Mouse (Mus musculus): Measurements from ENCODE around the gene Pcp4l1.
"Not testable (repeated sequence)": the region's sequence is repeated elsewhere in the genome, so short reads cannot be mapped to it uniquely, and the experiment has no call there.

Gene Pcp4l1
- long read RNA-seq, experiment 1, transcript Pcp4l1-201 (3 exons, 1,577 nt), result major isoform, 42 of 44 reads
- long read RNA-seq, experiment 1, partial matches to known transcripts, result 0 of 44 reads
- long read RNA-seq, experiment 1, other reads (novel, unspliced or antisense), result 2 of 44 reads
- long read RNA-seq, experiment 2, transcript Pcp4l1-201 (3 exons, 1,577 nt), result major isoform, 106 of 109 reads
- long read RNA-seq, experiment 2, partial matches to known transcripts, result 3 of 109 reads
- long read RNA-seq, experiment 2, other reads (novel, unspliced or antisense), result 0 of 109 reads

DNA sequence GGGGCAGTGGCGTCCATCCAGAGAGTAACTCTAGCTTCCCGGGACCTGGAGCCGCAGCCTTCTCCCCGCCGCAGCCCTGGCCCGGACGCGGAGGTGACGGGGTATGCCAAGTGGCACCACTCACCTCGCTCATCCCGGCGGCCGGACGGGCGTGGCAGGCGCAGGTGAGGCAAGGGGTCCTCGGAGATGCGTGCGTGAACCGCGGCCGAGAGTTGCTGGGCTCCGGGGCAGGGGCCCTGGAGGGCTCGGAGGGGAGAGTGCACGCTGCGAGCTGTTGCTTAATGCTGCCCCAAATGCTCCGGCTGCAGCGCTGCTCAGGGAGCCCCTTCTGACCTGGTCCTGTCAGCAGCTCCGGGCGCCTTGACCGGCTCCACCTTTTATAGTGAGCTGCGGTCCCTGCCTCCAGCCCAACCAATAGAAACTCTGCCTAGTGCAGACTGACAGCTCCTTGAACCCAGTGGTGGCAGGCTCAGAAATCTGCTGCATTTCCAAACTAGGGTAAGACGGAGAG lies at the start of gene Pcp4l1:
Pcp4l1 (minus strand) TSS at position 382 of the 511 bp plus-strand sequence.
- intact Hi-C loops (cut with DNase I), result no loop called here

DNA sequence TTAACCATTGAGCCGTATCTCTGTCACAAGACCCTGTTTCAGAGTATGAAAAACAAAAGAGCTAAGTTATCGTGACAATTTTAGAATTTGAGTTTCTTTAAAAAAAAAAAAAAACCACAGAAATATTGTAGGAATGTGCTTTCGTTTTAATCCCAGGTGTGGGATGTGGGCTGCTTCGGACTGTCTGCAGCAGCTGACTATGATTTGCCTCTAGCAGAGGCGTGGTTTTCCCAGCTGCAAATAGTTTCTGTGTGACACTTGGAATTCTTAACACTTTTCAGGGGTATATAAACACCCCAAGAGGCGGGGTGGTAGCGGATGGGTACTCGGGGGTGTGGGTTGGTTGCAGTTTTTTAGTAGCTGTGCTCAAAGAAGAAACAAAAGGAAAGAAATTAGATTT lies 49.3 kb upstream of the Pcp4l1 start:
- intact Hi-C loops (cut with DNase I), result no loop called here

DNA sequence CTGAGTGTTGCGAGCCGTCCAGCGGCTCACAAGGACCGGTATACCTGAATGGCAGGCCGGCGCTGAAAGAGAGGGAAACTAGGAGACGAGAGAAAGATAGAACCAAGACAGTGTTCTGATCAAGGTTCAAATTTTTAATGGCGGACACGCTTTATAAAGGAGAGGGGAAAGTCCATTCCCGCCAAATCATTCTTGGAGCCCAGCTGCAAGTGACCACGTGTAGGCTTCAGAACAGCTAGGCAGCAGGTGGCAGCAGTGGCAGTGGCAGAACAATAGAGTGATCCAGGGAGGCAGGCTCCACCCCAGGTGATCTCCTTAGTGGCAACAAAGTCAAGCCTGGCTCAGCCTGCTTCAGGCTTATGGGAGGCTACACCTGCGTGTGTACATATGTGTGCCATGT lies 45.9 kb upstream of the Pcp4l1 start:
- intact Hi-C loops (cut with DNase I), result not testable (repeated sequence)

DNA sequence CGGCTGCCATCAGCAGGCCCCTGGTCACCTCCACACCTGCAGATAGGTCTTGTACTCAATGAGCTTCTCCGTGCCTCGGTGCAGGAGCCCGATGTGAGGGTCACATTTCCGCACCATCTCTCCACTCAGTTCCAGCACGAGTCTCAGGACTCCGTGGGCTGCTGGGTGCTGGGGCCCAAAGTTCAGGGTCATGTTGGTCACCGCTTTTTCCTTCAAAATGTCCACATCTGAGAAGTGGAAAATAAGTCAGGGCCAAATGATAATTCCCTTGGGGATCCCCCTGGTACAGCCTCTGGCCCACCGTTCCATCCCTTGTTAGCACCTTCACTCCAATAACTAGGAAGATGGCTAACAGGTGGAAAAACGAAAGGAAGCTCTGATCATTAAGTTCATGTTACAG lies 44.8 kb upstream of the Pcp4l1 start:
- intact Hi-C loops (cut with DNase I), result no loop called here

DNA sequence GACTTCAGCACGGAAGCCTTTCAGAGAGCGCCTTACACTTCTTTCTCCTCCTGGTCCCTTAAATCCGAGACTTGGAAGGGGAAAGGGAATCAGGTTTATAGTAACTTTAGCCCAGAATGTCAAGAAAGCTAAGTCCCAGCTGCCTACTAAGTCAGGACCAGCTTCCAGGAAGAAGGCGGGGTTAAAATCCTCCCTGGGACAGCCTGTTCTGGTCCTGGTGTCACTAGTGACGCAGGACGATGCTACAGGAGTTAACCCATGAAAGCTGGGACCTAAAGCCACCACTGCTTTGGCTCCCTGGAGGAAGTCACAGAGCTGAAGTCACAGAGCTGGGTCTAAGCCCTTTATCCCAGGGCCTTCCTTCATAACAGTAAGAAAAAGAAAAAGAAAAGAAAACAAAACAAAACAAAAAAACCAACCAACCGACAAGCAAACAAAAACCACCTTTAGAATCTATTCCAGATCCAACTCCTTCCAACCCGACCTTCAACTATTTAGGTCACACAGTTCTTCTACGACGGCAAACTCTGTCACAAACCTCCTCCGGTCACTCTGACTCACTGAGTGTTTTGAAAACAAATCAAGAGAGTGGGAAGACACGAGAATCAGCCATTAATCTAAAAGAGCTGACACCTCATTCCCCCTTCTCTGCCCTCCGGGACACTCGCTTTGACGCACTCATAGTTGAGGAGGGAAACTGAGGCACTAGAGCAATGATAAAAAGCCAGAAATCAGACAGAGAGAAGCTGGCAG lies 44.1 kb upstream of the Pcp4l1 start:
- intact Hi-C loops (cut with DNase I), result loop anchor here (2.0 kb wide), 1 partner anchor 15 kb away; the partner anchor contains the start of gene Apoa2

DNA sequence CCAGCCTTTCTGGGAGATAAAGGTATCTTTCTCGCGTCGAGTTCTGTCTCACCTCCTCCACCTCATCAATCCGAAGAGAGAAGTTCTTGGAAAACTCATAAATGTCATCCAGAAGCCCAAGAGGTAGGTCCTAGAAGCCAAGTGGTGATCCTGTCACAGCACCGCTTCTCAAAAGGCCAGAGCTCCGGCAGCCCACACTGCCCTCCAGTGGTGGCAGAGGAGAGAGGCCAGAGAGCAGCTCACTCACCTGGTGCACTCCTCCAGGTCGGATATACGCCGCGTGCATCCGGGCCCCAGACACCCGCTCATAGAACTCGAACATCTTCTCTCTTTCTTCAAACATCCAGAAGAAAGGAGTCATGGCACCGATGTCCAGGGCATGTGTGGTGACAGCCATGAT lies 42.4 kb upstream of the Pcp4l1 start:
- intact Hi-C loops (cut with DNase I), result loop anchor here (2.0 kb wide), 1 partner anchor 14 kb away; the partner anchor contains the start of gene Apoa2

DNA sequence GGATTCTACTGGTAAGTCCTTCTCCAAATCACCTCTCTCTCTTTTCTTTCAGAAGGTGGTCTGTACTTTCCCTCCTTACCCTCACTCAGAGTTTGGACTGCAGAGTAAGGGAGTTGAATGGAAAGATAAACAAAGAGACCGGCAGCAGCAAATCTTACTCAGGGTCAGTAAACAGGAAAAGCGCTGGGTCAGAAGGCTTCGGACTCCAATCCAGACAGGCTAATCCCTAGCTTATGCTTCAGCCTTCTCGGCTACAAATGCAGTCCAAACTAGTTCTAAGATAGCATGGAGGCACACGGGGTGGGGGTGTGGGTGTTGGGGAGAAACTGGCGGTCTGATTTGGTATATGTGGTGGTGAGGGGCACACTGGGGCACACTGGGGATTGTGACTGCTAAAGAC lies 41.4 kb upstream of the Pcp4l1 start:
- intact Hi-C loops (cut with DNase I), result no loop called here

DNA sequence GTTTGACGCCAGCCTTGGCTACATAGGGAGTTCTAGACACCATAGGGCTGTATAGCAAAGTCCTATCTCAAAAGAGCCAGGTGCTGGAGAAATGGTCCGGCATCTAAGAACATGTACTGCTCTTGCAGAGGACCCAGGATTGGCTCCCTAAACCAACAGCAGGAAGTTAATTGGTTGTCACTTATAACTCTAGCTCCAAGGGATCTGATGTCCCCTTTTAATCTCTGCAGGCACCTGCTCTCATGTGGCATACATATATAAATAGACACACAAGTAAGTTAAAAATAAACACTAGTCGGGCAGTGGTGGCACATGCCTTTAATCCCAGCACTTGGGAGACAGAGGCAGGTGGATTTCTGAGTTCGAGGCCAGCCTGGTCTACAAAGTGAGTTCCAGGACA lies 39.7 kb upstream of the Pcp4l1 start:
- intact Hi-C loops (cut with DNase I), result no loop called here

DNA sequence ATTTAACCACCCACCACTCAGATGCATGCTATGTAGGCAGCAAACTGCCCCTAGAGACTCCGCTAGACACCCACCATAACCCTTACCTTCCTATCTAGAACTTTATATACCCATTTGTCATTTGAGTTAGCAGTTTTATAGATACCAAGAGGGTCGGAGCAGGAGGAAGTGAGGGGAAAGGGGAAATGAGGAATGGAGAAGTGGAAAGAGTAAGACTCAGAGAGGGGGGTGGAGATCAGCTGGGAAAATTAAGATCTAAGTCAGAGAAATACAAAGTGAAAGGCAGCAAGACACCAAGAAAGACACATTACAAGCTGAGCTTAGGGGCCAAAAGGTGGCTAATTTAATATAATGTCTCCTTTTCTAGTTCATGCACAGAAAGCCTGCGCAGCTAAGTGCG lies 38.5 kb upstream of the Pcp4l1 start:
- intact Hi-C loops (cut with DNase I), result no loop called here

DNA sequence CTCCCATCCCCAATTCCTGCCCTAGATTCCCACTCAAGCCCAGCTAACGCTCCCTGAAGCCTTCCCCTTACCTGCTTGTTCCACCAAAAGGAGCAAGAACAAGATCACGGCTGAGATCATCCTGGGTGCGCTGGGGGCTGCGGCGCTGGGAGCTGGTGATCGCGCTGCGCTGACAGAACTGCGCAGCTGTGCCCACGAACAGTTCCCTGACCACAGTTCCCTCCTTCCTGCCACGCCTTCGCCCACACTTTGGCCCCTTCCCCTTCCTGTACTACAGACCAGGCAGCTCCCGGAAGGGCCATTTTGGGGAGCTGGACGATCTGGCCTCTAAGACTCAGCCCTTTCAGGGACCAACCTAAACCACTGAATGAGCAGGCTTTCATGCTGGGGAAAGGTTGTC lies 38.1 kb upstream of the Pcp4l1 start, which contains the start of gene Fcer1g:
Fcer1g (minus strand) TSS at position 240 of the 400 bp plus-strand sequence.
- intact Hi-C loops (cut with DNase I), result no loop called here

DNA sequence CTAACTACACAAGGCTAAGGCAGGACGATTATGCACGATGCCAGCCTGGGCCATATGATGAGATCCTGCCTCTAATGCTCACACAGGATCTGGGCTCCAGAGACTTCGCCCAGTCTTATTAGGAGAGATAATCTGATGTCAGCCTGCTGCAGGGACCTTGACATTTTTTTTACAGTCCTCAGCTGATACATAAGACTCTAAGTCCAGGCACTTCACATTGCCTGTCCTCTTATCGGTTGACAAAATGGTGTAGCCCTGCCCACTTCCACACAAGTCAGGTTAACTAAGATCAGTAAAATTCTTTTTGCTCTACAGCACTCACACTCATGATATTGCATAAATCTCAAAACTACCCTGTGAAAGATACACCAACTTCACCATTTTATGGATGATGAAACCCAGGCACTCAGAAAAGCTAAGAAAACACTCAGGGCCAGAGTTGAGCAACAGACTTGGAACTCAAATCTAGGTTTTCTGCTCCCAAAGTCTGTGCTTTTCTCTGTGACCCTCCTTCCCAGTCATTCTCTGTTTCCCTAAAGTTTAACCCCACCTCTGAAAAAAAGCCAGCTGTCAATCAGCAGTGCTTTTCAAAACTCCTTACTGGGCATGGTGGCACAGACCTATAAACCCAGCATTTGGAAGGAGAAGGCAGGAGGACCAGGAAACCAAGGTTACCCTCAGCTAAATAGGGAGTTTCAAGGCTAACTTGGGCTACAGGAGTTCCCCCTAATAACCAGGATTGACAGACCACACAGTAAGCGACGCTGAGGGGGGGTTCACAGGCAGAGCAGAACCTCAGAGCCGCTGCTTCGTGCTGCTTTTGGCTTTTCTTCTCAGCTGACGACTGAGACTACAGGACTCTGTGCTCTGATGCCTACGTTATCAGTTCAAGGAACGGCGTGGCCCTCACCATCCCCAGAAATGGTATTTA lies 37.0 kb upstream of the Pcp4l1 start:
- intact Hi-C loops (cut with DNase I), result no loop called here

DNA sequence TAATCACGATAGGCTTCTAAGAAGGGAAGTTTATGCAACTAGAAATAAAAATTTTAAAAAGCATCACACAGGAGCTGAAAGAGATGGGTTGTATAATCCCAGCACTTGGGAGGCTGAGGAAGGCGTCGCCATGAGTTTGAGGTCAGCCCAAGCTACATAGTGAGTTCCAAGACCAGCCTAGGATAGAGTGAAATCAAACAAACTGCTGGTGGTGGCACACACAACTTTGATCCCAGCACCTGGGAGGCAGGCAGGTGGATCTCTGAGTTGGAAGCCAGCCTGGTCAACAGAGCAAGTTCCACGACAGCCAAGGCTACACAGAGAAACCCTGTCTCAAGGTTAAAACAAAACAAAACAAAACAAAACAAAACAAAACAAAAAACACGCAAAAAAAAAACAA lies 36.3 kb upstream of the Pcp4l1 start:
- intact Hi-C loops (cut with DNase I), result no loop called here

DNA sequence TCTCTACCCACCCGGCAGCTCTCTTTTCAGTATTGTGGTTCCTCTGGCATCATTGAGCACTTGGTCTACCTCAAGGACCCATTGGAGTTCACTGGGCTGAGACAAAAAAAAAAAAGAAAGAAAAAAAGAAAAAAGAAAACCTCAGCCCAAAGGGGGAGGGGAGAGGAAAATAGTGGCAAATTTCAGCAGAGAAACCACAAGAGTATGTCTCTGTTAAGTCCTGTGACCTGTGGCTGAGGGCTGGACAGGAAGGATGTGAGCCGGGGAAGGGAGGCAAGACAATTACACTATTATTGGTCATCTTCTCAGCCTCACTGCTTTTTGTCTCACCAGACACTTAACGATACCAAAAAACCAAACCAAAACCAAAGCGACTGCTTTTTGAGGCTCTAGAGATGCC lies 35.8 kb upstream of the Pcp4l1 start:
- intact Hi-C loops (cut with DNase I), result no loop called here

DNA sequence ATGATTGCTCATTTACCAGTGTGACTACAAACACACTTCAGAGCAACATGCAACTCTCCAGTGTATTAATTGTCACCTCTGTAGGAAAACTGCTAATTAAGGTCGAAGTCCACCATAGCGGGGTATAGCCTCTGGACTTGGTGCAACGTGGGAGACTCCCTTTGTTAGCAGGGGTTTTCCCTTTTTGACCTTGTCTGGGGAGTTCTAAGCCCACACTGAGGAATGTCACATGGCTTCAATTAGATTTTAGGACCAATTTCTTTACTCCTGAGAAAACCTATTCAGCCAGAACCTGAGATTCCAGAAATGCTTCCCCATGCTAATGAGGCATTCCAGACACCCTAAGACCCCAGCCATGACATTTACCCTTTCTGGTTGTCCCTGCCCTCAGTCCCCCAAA lies 34.1 kb upstream of the Pcp4l1 start:
- intact Hi-C loops (cut with DNase I), result no loop called here

DNA sequence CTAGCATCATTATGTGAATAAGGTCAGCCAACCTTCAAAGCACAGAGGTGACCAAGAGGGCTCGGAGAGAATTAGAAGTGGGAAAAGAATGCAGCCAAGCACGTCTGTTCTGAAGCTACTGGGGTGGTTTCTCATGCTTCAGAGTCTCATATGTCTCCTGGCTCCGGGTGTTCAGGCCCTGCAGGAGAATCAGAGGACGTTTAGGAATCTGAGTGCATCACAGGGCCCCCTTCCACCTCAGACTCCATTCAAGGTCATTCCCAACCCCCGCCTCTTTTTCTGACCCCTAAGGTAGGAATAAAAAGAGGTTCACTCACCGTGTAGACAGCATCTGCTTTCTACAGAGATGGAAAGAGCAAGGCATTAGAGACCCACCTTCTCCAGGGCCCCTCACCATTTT lies 33.7 kb upstream of the Pcp4l1 start:
- intact Hi-C loops (cut with DNase I), result no loop called here

DNA sequence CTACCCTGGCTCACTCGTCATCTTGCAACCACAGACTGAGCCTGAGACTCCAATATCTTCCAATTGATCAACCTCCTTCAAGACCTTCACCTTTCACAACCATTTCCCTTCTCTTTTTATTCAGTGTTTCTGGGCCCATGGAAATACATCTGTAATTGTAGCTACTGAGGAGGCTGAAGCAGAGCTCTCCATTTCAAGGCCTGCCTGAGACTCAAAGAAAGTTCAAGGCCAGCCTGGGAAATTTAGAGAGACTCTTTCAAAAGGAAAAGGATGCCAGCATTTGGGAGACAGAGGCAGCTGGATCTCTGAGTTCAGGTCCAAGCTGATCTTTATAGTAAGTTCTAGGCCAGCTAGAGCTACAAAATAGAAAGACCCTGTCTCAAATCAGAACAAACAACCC lies 31.8 kb upstream of the Pcp4l1 start:
- intact Hi-C loops (cut with DNase I), result no loop called here

DNA sequence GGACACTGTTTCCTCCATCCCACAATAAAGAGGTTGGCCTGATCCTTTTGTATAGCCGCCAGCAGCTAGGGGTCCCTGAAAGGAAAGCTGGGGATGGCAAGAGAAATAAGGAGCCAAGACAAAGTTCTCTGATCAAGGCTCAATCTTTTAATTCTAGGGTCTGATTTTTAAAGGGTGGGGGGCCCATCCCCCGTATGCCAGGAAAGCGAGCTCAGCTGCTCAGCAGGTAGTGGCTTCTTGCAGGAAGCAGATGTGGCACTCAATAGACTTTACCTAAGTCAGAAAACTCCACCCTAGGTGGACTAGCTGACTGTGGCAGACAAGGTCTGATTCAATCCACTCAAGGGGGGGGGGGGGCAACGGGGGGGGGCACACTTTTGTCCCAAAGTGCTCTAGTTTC lies 30.7 kb upstream of the Pcp4l1 start:
- intact Hi-C loops (cut with DNase I), result no loop called here

DNA sequence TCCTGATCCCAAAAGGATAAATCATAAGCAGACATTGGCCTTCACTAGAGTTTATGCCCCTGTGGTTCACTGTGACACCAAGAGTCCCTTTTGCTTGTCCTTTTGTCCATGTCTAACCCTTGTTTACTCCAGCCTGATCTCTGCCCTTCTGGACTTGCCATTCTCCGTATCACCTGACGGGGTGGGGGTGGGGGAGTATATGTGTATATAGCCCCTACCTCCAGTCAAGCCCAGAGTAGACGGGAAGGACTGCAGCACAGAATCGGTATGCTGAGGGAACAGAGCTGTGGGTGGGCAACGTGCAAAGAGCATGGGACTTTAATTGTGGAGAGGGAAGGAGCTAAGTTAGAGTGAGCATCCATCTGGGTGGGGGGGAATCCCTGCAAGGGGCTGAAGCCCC lies 28.8 kb upstream of the Pcp4l1 start, which contains the start of gene Apoa2:
Apoa2 (plus strand) TSS at position 198 of the 400 bp plus-strand sequence.
- intact Hi-C loops (cut with DNase I), result loop anchor here (2.0 kb wide), 1 partner anchor 14 kb away; no protein-coding TSS in a partner anchor

DNA sequence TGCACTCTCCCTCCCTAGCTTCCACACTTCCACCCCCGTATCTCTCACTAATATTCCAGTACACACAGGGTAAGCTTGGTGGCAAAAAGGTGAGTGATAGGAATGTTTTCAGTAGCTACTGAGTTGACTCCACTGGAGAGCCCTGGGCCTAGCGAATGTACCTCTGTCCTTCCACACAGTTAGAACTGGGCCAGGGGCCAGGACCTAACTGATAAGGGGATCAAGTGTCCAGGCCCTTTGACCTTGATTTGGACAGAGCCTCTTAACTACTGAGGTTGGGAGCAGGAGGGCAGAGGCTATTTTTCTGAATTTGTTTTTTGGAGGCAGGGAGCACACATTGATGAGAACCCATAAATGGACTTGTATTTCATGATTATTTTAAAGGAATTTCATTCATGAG lies 27.7 kb upstream of the Pcp4l1 start:
- intact Hi-C loops (cut with DNase I), result loop anchor here (2.0 kb wide), 1 partner anchor 15 kb away; no protein-coding TSS in a partner anchor

DNA sequence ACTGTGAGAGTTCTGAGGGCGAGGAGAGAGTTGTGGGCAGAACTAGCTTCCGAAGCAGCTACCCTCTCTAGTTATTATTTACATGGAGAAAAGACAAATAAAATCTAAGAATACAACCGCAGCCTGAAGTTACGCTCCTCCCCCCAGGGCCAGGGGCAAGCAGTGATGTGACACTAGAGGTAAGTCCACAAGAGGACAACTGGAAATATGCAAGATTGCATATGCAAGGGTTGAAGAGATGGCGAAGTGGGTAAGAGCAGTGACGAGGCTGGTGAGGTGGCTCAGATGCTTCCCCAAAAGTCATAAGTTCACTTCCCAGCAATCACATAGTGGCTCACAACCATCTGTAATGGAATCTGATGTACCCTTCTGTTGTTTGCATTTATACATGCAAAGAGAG lies 27.1 kb upstream of the Pcp4l1 start:
- intact Hi-C loops (cut with DNase I), result no loop called here

All from adrenal gland (tissue).